Mouse (Mus musculus) gastrocnemius, postnatal 25 days (tissue): Measurements from ENCODE around the gene Depp1. TPM values are rescaled to one million over a fixed set of nuclear protein-coding genes. Genes with fewer than 3 reads are reported as not detected.
"Not testable (repeated sequence)": the region's sequence is repeated elsewhere in the genome, so short reads cannot be mapped to it uniquely, and the experiment has no call there.

Experiments
- DNase-seq: peaks from one replicate; pipeline ENCODE4 v3.0.0; 2022
- long read RNA-seq, 2 experiments: library from polyadenylated mRNA; stranded (forward); transcript quantifications; one replicate each; pipeline ENCODE4 v2.0.0; 2021
- total RNA-seq, 2 experiments: library from RNA; stranded (reverse); gene quantifications; 1 replicate in 1 of 2; 2 replicates in 1 of 2; pipeline ENCODE4 v1.2.3; 2021

Depp1 gene
- 1 to 10 TPM; 1.5 to 7.2 TPM for total RNA-seq
- long read RNA-seq, experiment 1, transcript Depp1-201 (2 exons, 1,339 nt): major isoform, 11 of 13 reads
- long read RNA-seq, experiment 1, partial matches to known transcripts: 0 of 13 reads
- long read RNA-seq, experiment 1, other reads (novel, unspliced or antisense): 0 of 13 reads
- long read RNA-seq, experiment 2, partial matches to known transcripts: 0 of 5 reads
- long read RNA-seq, experiment 2, other reads (novel, unspliced or antisense): 0 of 5 reads

DNA sequence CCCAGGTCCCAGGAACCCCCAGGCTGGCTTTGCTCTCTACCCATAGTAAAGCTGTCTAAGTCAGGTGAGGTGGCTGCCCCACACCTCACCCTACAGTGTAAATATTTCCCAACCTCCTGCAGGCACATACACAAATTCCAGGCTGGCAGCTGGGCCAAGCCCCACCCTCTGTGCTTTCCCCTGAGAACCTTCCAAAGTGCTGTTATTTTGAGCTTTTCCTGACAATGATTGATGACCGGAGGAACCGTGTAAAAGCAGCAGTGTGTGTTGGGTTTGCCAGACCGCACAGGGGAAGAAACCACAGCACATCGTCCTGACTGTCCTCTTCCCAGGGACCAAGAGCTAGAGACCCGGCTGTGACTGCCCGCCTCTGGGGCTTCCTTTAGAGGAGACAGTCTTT, at the start of gene Depp1:
Depp1 (plus strand) TSS at position 204 of the 400 bp plus-strand sequence.
- DNase-seq: peak; percentile 75

- DNase-seq: not testable (repeated sequence)
These were observed 49.4 kb upstream of the Depp1 start for GRCm38 (mm10) chr6:116600969-116601368.

GRCm38 (mm10) chr6:116607230-116607629, 43.2 kb upstream of the Depp1 start:
- DNase-seq: no peak

GRCm38 (mm10) chr6:116615719-116616118, 34.7 kb upstream of the Depp1 start:
- DNase-seq: no peak

- no peak for DNase-seq
These were observed 32.3 kb upstream of the Depp1 start for GRCm38 (mm10) chr6:116618073-116618472.

DNA sequence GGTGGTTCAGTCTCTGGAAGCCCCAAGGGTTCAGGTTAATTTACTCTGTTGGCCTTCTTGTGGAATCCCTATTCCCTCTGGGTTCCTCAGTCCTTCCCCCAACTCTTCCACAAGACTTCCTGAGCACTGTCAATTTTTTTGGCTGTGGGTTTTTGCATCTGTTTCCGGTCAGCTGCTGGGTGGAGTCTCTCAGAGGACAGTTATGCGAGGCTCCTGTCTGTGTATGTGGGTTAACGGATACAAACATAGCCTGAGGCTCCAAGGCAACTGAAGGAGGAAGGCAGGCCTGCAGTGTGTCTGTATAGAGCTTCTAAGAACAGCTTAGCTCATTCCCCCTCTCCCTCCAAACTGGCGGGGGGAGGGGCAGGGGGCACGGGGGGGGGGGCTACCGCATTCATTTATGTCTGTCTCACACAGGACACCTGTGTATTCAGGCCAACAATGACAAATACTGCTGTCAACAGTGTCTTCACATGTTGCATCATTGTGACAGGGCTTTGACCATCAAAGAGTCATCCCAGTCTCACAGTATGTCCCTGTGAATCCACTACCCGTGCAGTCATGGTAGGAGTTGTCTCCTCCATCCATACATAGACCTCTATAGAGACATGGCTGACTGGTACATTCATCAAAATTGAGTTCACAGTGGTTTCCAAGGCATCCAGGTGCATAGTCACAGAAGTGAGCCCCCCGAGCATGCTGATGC, 28.9 kb upstream of the Depp1 start:
- DNase-seq: no peak

DNA sequence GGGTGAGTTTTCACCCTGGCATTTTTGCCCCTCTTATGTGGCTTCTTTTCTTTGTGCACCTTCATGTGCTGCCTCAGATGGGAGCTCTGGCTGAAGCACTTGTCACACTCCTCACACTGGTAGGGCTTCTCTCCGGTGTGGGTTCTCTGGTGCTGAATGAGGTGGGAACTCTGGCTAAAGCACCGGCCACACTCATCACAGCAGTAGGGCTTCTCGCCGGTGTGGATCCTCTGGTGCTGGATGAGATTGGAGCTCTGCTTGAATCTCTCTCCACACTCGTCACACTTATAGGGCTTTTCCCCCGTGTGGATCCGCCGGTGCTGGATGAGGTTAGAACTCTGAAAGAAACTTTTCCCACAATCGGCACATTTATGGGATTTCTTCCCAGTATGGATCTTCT, 24.0 kb upstream of the Depp1 start:
- DNase-seq: not testable (repeated sequence)

GRCm38 (mm10) chr6:116628095-116628494, 22.3 kb upstream of the Depp1 start:
- DNase-seq: no peak

DNA sequence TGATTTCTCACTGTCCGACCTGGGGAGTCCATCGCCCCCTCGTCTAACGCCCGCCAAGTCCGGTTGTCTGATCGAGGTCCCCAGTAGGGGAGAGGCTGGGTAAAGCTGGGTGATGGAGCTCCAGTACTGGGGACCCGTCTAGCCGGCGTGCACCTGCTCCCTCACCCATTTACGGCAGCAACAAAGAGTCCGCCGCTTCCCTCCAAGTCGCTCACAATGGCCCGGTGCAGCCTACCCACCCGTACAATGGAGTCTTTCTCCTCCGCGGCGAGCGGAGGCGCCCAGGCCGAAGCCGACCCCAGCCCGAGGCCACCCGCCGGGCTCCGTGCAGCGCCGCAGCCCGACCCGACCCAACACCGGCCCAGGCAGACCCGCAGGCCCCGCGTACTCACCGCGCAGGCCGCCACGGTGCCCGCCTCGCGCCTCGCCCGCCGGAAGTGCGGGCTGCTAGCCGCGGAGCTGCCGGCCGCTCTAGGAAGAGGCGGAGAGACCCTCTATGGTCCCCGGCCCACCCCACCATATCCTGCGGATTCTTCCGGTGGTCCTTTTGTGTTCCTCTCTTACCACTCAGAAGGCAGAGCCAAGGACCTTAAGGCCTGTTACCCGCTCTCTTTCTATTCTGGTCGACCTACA, 21.8 kb upstream of the Depp1 start, which contains the start of gene Zfp422:
Zfp422 (minus strand) TSS at position 461 of the 633 bp plus-strand sequence.
- DNase-seq: peak; percentile 55

GRCm38 (mm10) chr6:116629766-116630165, 20.6 kb upstream of the Depp1 start:
- DNase-seq: no peak

DNA sequence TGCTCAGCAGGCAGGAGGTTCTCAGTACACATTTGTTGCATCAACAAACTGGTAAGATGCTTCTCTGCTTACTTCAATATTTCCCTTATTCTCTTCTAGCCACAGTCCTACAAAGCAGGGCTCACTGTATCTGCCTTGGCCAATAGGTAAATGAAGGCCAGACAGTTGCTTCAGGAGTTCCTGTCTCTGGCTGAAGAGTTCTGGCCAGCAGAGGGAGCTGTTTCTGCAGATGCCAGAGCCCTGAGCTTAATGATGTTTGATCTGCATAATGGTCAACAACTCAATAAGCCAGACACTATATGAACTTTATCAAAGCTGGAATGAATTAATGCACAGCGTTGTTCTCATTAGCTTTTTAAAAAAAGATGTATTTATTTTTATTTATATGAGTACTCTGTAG, 18.3 kb upstream of the Depp1 start:
- DNase-seq: no peak

GRCm38 (mm10) chr6:116633741-116634695, 16.4 kb upstream of the Depp1 start:
- no peak for DNase-seq

DNA sequence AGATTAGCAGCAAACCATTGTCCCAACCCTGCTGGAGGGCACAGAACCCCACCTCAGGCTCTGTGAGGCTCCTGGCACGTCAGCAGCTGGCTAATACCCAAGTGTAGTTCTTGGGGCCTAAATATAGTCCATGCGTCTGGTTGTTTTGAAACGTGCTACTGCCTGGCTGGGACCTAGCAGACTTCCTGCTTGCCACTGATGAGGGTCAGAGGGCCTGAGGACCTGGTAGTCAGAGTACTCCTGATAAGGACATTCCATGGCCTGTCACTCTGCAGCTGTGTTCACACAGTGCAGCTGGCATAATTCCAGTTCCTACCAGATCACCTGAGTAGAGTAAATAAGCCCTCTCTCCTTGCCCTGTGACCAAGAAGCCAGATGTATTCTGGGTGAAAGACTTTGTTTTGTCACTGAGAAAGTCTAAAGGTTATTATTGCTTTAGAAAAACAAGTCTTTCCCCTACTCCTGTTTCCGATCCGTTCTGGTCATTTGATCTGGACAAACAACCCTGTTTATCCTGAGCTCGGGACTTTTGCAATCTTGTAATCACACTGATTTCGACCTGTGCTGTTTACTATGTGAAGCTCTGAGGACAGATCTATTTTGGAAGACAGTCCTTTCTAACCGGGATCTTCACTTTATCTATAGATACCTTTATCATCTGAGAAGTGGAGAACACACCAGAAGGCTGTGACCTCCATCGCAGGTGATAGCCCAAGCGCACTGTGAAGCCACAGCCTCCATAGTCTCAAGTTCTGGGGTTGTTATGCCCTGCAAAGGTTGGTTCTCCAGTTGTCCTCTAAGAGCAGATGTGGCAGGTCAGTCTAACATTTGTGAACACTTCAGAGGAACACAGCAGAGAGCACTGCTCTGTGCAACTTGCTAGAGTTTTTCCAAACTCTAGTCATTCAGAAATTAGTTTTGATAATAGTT, 14.9 kb upstream of the Depp1 start:
- peak; percentile 75 for DNase-seq

DNA sequence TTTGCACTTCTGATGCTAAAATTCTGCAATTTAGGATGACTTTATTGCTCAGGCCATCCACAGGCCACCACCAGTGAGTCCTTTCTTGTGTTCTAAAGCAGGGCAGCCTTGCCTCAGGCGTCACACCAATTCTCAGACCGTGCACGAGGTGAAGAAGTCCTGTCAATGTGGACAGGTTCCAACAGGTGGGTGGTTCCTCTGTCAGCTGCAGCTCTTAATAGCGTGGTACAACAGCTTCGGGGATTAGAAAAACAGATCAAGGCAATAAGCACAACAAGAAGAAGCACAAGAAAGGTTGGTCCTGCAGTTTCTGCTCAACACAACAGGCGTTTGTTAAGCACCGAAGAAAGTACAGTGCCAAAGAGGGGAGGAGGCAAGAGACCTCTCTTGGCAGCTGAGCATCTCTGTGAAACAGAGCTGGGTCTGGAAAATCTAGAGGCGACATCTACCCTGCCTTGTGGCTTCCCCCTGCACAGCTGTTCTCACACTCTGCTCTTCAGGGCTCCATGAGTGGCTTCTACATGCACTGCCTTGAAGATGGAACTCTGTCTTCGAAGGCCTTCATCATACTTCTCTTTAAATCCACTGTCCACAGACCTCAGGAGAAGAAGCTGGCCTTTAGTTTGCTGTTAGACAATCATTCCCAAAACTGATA, 13.7 kb upstream of the Depp1 start:
- no peak for DNase-seq

DNA sequence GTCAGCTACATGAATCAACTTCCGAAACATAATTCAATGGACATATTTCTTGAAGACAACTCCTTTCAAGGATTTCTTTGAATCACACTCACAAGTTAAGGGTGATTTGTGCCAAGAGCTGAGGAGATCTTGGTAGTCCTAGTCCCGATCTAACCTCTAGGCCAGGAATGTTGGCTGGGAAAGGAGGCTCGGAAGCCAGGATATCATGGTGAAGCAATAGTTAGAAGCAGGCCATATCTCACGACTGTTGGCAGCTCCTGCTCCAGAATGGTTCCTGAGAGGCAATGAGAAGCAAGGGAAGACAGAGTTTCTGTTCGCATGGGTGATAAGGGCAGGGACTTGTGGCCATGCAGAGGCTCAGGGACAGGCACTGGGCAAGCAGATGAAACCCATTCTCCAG, 12.9 kb upstream of the Depp1 start:
- DNase-seq: peak; percentile 38

GRCm38 (mm10) chr6:116638871-116639270, 11.5 kb upstream of the Depp1 start:
- no peak for DNase-seq

DNA sequence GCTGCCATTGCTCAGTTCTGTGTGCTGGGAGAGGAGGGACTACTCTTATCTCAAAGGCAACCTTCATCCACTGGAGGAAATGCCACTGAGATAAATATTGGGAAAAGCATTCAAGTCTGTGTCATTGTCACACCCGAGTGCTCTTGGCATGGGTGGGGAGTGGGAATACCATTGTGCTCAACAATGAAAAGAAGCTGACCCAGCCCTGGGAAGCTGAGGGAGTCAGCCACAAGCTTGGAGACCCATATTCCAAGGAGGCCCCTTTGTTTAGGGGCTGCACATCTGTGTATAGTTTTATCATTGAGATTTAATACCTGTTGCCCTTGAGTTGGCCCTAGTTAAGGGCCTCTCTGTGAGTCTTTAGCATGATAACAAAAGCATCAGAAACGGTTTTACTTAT, 10.7 kb upstream of the Depp1 start:
- DNase-seq: no peak

DNA sequence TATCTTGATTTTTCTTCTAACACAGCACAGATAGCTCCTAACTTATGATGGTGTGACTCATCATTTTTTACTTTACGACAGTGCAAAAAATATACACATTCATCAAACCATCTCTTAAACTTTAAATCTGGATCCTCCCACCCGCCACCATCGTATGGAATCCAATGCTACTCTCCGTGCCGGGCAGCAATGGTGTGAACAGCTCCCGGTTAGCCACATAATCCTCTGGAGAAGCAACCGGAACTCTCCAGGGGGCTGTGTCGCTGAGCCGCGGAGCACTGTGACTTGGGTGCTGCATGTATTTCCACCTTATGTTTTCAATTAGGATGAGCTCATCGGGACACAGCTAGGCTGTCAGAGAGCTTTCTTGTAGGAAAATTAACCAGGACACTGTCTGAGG, 7.5 kb upstream of the Depp1 start:
- no peak for DNase-seq

DNA sequence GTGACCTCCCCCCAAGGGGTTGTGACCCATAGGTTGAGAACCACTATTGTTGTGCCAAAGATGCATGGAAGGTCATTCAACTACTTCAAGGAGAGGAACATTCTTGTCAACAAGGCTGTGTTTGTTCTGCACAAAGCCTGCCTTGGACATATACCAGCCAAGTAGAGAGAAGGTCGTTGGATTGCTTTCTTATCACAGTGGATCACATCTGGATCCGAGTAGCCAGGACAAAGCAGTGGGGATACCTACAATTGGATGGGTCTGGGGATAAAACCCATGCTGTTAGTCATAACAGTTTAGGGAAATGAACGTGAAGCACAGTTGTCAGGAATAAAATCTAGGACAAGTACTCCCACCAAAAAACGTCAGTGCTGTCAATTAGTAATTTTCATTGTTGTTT, 6.5 kb upstream of the Depp1 start:
- no peak for DNase-seq

DNA sequence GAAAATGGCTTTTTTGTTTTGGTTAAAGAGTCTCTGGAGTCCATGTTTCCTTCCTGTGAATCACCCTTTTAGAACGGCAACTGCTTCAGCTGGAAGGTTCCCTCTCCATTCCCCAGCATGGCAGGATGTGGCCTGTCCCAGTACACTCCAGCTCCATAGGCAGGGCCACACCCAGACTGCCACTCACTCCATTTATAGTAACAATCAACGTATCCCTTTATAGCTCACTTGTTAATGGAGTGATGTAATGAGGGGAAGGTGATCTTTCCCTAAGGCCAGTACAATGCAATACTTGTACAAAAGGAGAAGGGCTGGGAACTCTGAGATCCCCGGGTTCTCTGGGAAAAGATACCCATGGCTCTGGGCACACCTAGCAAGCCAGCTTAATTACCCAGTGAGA, 6.1 kb upstream of the Depp1 start:
- DNase-seq: no peak

GRCm38 (mm10) chr6:116647763-116648162, 2.6 kb upstream of the Depp1 start:
- peak; percentile 86 for DNase-seq
